In the genomic region with DNA sequence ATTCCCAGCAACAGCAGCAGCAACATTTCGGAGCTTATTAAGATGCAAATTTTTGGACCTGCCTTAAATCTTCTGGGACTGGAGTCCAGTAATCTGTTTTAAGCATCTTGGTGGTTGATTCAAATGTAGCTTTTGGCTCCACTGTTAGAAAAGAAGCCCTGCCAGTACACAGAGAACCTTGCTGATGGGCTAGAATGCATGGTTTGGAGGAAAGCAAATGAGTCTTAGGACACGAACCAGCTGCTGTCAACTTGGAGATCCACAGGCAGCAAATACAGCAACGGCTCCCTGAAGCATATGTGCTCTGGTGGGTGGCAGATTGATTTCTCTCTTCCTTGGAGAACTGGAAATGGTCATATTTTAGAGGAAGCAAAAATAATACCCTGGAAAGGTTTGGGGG, we compare ENCODE assay signal across 30 mouse cellular contexts. TPM values are rescaled to one million over a fixed set of nuclear protein-coding genes. Genes with fewer than 3 reads are reported as not detected.
DNase-seq lines count a peak whose midpoint lies in the region; ATAC-seq and TF ChIP-seq lines count a peak whose summit lies in the region.
"Had no signal": no experiment of that assay in that cellular context is flagged by ENCODE, and none has a peak within 500 bp of the region (broad histone marks: within the 10 kb centered on the region; RNA-seq: fewer than 3 reads in every experiment).

No protein-coding gene starts in this region.

- DNase-seq in hindbrain, postnatal 0 days (ENCODE audit: low spot score) = peak; percentile 15
- DNase-seq in kidney, adult 11 months = no peak
- peak; percentile 10 for DNase-seq in layer of hippocampus, adult 9-11 months
- no peak for DNase-seq in layer of hippocampus, postnatal 36 days
- peak; percentile 4 for DNase-seq in right cerebral cortex, adult 18-20 months
- no peak for DNase-seq in right cerebral cortex, postnatal 25 days
- DNase-seq: adrenal gland, postnatal 10 days; adrenal gland, postnatal 36 days; B cell, adult 2 months; cerebellum, adult 11 months; cerebellum, adult 2 months; cerebellum, adult 9-11 months; gastrocnemius, adult 2 months; gastrocnemius, postnatal 14 days; heart, adult 11 months had no signal

- no peaks in the 10 kb centered on the region for H3K27me3 ChIP-seq in hindbrain, postnatal 0 days (ENCODE audit: insufficient read depth, low read length)
- H3K27me3 ChIP-seq in hindbrain, embryonic 13.5 days = no peaks in the 10 kb centered on the region
- H3K27me3 ChIP-seq in kidney, embryonic 16.5 days (ENCODE audit: insufficient read depth, low read length) = no peaks in the 10 kb centered on the region
- H3K27me3 ChIP-seq: CH12.LX; embryonic facial prominence, embryonic 13.5 days; forebrain, embryonic 12.5 days; forebrain, embryonic 15.5 days; hindbrain, embryonic 12.5 days had no signal

- no peak overlapping the region for H3K4me2 ChIP-seq in hindbrain, postnatal 0 days (ENCODE audit: low read depth, low read length)
- H3K4me2 ChIP-seq in hindbrain, embryonic 13.5 days = no peak overlapping the region
- no peak overlapping the region for H3K4me2 ChIP-seq in kidney, embryonic 16.5 days (replicated peaks; ENCODE audit: low read depth, low read length)
- H3K4me2 ChIP-seq: embryonic facial prominence, embryonic 13.5 days; forebrain, embryonic 12.5 days; forebrain, embryonic 15.5 days; heart, embryonic 11.5 days; hindbrain, embryonic 12.5 days had no signal

- 31% methylated on average over 3 of the region's 3 CpGs for WGBS in hindbrain, postnatal 0 days
- 57% methylated on average over 3 of the region's 3 CpGs for WGBS in hindbrain, embryonic 13.5 days
- WGBS in kidney, embryonic 16.5 days = 44% methylated on average over 3 of the region's 3 CpGs

- no peak for ATAC-seq in hindbrain, postnatal 0 days
- ATAC-seq in hindbrain, embryonic 13.5 days (ENCODE audit: low FRiP score) = no peak
- ATAC-seq in kidney, embryonic 16.5 days (ENCODE audit: low FRiP score, low TSS enrichment) = 0 out of 2 replicates have a peak, but pooled peaks have one; percentile 57
- ATAC-seq: Patski had no signal

- no peak for TF ChIP-seq CTCF in hindbrain, postnatal 0 days (IDR thresholded peaks at IDR 0.05; ENCODE audit: low read depth)

- no peaks in the 10 kb centered on the region for H3K4me1 ChIP-seq in hindbrain, postnatal 0 days (ENCODE audit: insufficient read depth, low read length)
- H3K4me1 ChIP-seq in hindbrain, embryonic 13.5 days (replicated peaks) = no peaks in the 10 kb centered on the region
- no peaks in the 10 kb centered on the region for H3K4me1 ChIP-seq in kidney, embryonic 16.5 days (ENCODE audit: insufficient read depth, low read length)
- H3K4me1 ChIP-seq: embryonic facial prominence, embryonic 13.5 days; forebrain, embryonic 12.5 days; hindbrain, embryonic 12.5 days had no signal

- no peak overlapping the region for H3K9ac ChIP-seq in hindbrain, postnatal 0 days (replicated peaks; ENCODE audit: low read length)
- H3K9ac ChIP-seq in hindbrain, embryonic 13.5 days = no peak overlapping the region
- H3K9ac ChIP-seq in kidney, embryonic 16.5 days (replicated peaks; ENCODE audit: low read length) = no peak overlapping the region
- H3K9ac ChIP-seq: embryonic facial prominence, embryonic 13.5 days; forebrain, embryonic 12.5 days; forebrain, embryonic 15.5 days; hindbrain, embryonic 12.5 days had no signal

- H3K27ac ChIP-seq in hindbrain, postnatal 0 days = no peak overlapping the region
- H3K27ac ChIP-seq in hindbrain, embryonic 13.5 days = no peak overlapping the region
- no peak overlapping the region for H3K27ac ChIP-seq in kidney, embryonic 16.5 days (ENCODE audit: low read length)
- H3K27ac ChIP-seq: embryonic facial prominence, embryonic 13.5 days; forebrain, embryonic 12.5 days; forebrain, embryonic 15.5 days; gastrocnemius, adult 2 months; hindbrain, embryonic 12.5 days had no signal

- H3K36me3 ChIP-seq in hindbrain, postnatal 0 days (ENCODE audit: insufficient read depth, low read length) = no peaks in the 10 kb centered on the region
- H3K36me3 ChIP-seq in hindbrain, embryonic 13.5 days = no peaks in the 10 kb centered on the region
- no peaks in the 10 kb centered on the region for H3K36me3 ChIP-seq in kidney, embryonic 16.5 days (ENCODE audit: insufficient read depth, low read length)
- H3K36me3 ChIP-seq: embryonic facial prominence, embryonic 13.5 days; forebrain, embryonic 12.5 days; forebrain, embryonic 15.5 days; G1E; hindbrain, embryonic 12.5 days had no signal

- no peaks in the 10 kb centered on the region for H3K9me3 ChIP-seq in hindbrain, postnatal 0 days (ENCODE audit: low read length)
- no peaks in the 10 kb centered on the region; the same call in 1 of the 2 replicates for H3K9me3 ChIP-seq in hindbrain, embryonic 13.5 days
- no peaks in the 10 kb centered on the region for H3K9me3 ChIP-seq in kidney, embryonic 16.5 days (ENCODE audit: low read length)
- H3K9me3 ChIP-seq: embryonic facial prominence, embryonic 13.5 days; forebrain, embryonic 12.5 days; forebrain, embryonic 15.5 days; G1E; hindbrain, embryonic 12.5 days had no signal

- no peak overlapping the region for H3K4me3 ChIP-seq in hindbrain, postnatal 0 days (ENCODE audit: low read length)
- H3K4me3 ChIP-seq in hindbrain, embryonic 13.5 days = no peak overlapping the region
- no peak overlapping the region for H3K4me3 ChIP-seq in kidney, embryonic 16.5 days (ENCODE audit: low read length)
- H3K4me3 ChIP-seq: embryonic facial prominence, embryonic 13.5 days; erythroblast, embryonic 14.5 days; forebrain, embryonic 12.5 days; forebrain, embryonic 15.5 days; gastrocnemius, adult 2 months; hindbrain, embryonic 12.5 days had no signal

RNA-seq across cellular contexts. Expression of gene Col9a1, which starts 4.8 kb away (rescaled TPM):
- total RNA-seq in hindbrain, postnatal 0 days (2014; rRNA removed) = 2.4 and 3.7 TPM in 2 replicates
- polyA plus RNA-seq in hindbrain, postnatal 0 days (2015; fragmentation: Nextera tagmentation; extraction: Ambion mirVana) = 3.0 TPM in 2 replicates
- polyA plus RNA-seq in hindbrain, embryonic 13.5 days (2015; fragmentation: Nextera tagmentation; extraction: Ambion mirVana) = 5.9 and 13.1 TPM in 2 replicates
- 8.5 and 8.6 TPM in 2 replicates for polyA plus RNA-seq in kidney, embryonic 16.5 days (2015; fragmentation: Nextera tagmentation; extraction: Ambion mirVana)
- total RNA-seq in layer of hippocampus, postnatal 36 days (2021) = under 1 TPM; 0.33 to 0.57 TPM
- total RNA-seq: adrenal gland, adult 18-20 months; adrenal gland, postnatal 36 days; CH12.LX; common myeloid progenitor, adult 5-6 weeks; heart, adult 8-10 months; hematopoietic stem cell, adult 5-6 weeks had no signal
- polyA plus RNA-seq: G1E, Patski had no signal

Comparison
In these comparisons a context has a peak if more than half of its experiments do, and no peak if none do; other contexts are left out.
1. DNase-seq: peak in hindbrain, postnatal 0 days (single experiment), layer of hippocampus, adult 9-11 months (single experiment) and right cerebral cortex, adult 18-20 months (single experiment); none in kidney, adult 11 months (single experiment), layer of hippocampus, postnatal 36 days (0 of 2) and right cerebral cortex, postnatal 25 days (single experiment).